Mouse (Mus musculus): Measurements from ENCODE around the gene Olfr1252.

Olfr1252 gene

DNA sequence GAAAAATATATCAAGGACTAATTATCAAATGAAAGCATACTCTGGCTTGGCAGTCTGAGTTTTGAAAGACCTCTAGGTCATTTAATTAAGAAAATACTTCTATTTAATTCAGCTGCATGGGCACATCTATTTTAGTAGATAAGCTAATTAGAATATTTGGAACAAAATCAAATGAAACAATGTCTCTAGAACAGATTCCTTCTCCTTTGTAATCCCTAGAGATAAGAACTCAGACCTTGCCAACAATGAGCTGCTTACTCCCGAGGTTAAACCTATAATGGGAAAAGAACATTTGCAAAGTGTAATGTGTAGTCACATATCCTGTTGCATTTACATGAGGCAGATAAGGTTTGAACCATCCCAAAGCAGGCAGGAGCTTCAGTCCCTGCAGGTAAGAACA is at the start of gene Olfr1252:
Gene Olfr1252, minus strand, starts transcription at position 101 of the 400 bp plus-strand sequence.
- DNase-seq: no peak

DNA sequence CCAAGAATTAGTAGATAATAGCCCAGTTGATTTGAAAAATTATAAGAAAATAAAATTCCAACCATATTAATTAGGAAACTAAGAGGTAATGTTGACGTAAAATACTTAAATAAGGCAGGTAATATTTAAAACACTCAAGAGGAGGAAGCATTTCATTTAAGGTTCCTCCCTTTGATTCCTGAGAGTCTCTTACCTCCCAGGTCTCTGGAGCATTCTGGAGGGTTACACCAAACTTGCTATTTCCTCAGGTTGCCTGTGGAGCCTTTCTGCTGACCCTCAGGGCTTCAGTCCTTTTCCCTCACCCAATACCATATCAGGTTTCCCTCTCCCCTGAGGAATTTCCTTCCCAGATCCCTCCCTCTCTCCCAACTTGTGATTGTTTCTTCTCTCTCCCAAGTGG is 32.2 kb upstream of the Olfr1252 start, which contains the start of gene Olfr1253:
Gene Olfr1253, minus strand, starts transcription at position 101 of the 400 bp plus-strand sequence.
- DNase-seq: no peak

DNA sequence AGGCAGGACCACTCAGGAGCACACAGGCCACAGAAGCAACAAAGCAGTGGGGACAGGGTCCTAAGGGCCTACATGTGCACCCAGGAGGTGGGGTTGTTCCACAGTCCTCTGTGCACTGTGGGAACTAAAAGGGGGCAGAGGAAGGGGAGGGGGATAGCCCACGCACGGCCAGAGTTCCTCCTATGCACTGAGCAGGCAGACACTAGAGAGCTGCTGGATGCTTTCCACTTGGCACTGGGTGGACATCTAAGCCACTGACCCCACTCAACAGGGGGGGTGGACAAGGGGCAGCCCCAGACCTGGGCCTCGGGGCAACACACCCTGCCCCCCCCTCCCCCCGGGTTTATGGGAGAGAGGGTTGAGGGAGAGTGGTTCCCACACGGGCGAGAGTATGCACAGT is 32.8 kb downstream of the Olfr1252 start:
- no peak for DNase-seq

DNA sequence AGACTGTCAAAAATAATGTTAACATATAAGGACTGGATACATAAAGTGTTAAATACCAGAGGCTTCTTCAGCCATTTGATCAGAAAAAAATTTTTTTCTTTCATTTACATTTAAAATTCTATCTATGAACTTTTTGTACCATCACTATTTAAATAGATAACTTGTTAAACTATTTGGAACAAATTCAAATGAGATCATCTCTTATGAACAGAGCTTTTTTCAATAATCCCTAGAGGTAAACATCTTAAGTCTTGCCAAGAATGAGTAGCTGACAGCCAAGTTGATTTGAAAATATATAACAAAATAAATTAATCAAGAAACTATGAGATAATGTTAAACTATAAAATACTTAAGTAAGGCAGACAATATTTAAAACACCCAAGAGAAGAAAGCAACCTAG is 53.0 kb downstream of the Olfr1252 start, which contains the start of gene Olfr1251:
Gene Olfr1251, minus strand, starts transcription at position 101 of the 400 bp plus-strand sequence.
- no peak for DNase-seq

Data from liver (tissue).